Mouse (Mus musculus): ENCODE results near the gene Bmpr2. TPM values are rescaled to one million over a fixed set of nuclear protein-coding genes. Genes with fewer than 3 reads are reported as not detected.

Bmpr2 gene
- polyA plus RNA-seq (2012; rRNA removed): 8.2 and 19.1 TPM in 2 replicates

DNA sequence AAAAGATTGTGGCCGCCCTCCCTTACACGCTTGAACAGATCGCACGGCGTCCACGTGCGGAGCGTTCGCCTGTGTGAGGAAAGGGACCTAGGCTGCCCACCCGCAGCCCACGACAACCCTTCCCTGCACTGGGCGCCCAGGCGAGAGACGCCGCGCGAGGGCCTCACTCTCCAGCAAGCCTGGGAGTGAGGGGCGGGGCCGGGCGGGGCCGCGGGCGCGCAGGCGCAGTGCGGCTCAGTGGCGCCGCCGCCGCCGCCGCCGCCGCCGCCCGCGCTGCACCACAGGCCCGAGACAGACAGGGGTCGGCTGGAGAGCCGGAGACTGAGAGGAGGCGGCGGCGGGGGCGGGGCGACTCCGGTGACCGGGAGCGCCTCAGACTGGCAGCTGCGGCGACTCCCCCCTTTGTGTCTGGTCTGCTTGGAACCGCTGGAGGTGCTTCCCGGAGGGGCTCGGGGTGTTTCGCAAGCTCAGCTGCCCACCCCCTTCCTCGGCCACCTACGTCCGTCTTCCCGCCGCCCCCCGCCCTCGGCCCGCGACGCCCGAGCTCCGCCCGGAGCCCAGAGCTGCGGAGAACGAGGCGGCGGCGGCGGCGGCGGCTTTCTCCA lies at the start of gene Bmpr2:
TSS of gene Bmpr2 (plus strand) at position 237 of the 605 bp plus-strand sequence.

DNA sequence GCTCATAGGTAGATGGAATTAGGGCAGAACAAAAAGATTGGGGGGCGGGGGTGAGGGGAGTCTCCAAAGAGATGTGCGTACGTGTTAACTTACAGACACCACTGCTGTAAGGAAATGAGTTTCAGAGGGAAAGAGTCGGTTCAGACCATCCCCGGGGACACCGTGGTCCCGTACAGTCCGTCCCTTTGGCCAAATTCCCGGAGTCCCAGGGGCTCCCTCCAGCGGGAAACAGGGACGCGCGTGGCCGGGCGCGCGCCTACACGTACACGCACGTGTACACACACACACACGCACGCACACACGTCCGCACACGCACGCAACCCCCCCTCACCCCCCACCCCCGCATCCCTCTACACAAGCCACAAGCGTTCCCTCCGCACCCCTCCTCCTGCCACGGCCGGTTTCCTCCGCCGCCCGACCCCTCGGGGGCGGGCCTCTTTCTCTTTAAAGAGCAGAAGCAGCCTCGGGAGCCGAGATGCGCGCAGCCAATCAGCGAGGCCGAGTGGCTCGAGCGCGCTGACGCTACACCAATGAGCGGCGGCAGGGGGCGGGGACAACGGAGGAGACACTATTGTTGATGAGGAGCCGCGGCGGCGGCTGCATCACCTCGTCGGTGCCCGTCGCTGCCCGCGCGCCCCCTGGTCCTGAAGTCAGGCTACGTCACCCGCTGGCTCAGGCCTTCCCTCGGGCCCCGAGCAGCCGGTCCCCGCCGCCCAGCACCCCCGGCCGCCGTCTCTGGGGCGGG lies 149.4 kb downstream of the Bmpr2 start, which contains the start of gene Fam117b:
TSS of gene Fam117b (plus strand) at position 594 of the 745 bp plus-strand sequence.

Other genes with a start within 250 kb of the Bmpr2 start
- gene Gm973, start 247.1 kb upstream of the Bmpr2 start, polyA plus RNA-seq (2012; rRNA removed): 2.0 and 5.4 TPM in 2 replicates
- 157 and 211 TPM in 2 replicates for gene Sumo1, start 92.6 kb upstream of the Bmpr2 start, polyA plus RNA-seq (2012; rRNA removed)
- gene Nop58, start 78.4 kb upstream of the Bmpr2 start, polyA plus RNA-seq (2012; rRNA removed): 194 and 352 TPM in 2 replicates
- 16.4 and 20.9 TPM in 2 replicates for gene Fam117b, start 149.6 kb downstream of the Bmpr2 start, polyA plus RNA-seq (2012; rRNA removed)